Mouse (Mus musculus) 3T3-L1 (cell line): ENCODE measurements at regions not wholly inside any gene's neighbourhood (a gene's known extent, or its start where the extent isn't known, plus 50 kb on each side); places are given as distances from the start of the nearest gene placed in this dataset.

Experiments used
- DNase-seq: peaks from one replicate; pipeline ENCODE4 v3.0.0-alpha.2; 2015; ENCODE audit warnings: low read depth, low spot score

DNA sequence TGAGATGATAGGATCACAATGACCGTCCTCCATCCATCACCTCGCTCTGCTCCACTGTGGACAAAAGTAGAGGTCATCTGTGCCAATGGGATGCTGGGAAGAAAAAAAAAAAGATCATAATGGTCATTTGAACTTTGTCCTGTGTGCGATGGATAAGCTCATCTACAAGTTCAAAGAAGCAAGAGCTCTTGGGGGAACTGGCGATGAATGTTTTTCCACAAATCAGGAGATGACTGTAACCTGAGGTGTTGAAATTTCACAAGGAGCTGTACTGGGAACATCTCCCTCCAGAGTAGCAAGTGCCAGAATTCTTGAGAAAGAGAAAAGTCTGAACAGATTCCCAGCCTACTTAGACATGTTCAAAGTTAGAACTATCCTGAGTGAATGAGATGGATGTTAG, 287.0 kb downstream of the Tns3 start:
- DNase-seq, result no peak

DNA sequence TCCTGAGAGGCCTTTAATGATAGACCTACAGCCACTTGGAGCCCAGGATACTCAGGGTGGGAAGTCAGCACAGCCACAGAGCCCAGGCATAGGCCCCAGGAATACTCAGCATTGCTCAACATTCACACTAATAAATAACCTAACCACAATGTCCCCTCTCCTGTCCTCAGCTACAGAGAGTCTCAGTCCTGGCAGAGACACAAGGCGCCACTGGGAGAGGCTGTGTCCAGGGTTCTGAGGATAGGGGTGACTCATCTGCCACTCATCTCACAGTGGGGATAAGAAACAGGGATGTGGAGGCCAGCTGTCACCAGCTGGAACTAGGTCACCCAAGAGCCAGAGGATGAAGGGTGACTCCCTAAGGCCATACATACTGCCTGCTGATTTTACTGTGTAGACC, 298.8 kb downstream of the Tns3 start:
- peak; percentile 79 for DNase-seq

DNA sequence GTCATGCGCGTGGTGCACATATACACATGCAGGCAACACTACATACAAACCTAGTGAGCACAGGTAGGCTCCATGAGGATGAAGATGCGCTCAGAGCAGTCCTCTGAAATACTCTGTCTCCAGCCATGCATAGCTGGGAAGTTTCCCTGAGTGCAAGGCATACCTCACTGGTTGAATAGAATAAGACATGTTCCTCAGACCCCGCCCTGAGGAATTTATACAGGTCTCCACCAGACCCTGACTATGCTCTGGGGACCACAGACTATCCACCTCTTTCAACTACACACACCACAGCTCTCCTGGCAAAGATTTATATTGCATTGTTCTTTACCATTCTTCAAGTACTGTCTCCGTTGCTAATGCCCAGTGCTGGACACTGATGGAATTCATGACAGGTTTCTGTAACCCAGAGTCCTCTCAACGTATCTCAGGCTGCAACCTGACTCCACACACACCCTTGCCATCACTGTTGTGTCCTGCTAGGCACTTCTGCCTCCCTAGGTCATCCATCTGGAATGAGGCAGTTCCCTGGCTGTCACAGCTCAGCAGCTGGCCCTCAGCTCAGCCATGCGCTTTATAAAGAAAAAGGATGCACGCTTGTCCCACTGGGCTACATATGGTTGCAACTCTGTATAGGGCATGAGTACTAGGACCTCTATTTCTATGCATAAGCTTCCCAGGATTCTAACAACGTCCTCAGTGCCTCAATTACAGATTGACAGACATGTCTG, 299.5 kb downstream of the Tns3 start:
- DNase-seq, result peak; percentile 33

DNA sequence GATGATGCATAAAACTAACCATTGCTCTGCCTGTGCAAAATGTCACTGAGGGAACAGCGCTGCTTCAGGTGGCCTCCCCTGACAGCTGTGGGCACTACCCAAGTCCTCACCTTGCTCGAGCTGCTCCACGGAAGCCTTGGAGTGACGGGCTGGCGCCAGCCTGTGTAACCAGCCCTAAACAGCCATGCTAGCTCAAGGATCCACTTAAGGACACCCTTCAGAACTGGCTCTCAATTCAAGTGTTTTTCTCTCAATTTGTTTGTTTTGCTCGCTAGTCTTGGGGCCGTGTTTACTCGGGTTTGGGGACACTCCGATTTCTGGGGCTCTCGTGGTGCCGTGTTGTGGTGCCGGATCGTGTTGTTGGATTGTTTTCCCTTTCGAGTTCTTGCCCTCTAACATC, 319.4 kb downstream of the Tns3 start:
- no peak for DNase-seq

DNA sequence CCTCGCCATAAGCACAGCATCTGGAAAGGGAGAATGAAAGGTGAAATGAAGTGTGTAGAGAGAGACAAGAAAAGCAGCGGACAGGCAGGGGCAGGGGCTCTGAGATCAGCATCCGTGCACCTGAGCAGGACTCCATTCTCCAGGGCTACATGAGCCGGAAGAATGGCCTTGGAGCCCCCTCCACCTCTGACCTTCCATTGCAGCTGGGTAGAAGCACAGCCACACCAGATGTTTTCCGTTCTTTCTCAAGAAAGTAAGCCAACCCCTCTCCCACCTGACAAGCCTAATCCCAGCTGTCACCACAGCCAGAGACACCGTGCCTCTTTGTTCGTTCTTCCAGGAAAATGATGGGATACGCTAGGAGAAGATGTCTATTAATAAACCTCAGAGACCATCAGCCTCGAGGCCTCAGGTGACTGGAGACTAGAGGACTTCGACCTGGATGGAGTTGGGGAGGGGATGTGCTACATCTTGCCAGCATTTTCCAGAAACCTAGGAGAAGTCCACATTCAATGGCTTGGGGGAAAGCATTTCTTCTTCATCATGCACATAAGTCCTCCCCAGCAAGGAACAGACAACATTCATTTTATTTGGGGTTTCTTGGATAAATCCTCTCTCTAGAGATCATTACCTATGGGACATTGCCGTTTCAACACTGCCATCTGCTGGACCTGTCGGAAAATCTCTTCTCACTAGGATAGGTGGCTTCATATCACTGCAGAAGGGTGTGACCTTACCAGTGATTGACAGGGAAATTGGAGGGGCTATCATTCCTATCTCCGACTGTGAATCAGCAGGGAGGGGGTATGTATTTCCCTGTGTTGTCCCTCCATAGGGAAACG, 361.8 kb downstream of the Tns3 start:
- peak; percentile 80 for DNase-seq

DNA sequence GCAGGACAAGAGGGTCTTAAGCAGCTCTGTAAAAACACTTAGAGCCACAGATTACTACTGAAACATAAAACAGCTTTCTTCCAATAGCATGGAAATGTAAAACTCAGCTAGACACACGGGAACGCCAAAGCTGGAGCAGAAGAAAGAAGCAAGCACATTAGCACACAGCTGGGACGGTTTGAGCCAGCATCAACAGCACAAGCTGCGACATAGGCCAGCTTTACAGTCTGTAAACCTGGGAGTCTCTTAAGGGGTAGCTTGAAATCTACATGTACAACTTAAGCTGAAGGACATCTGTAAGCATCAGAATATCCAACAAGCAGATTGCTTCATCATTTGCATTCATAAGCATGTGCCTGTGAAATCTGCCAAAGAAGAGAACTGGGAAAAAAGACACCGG, 366.9 kb downstream of the Tns3 start:
- no peak for DNase-seq

DNA sequence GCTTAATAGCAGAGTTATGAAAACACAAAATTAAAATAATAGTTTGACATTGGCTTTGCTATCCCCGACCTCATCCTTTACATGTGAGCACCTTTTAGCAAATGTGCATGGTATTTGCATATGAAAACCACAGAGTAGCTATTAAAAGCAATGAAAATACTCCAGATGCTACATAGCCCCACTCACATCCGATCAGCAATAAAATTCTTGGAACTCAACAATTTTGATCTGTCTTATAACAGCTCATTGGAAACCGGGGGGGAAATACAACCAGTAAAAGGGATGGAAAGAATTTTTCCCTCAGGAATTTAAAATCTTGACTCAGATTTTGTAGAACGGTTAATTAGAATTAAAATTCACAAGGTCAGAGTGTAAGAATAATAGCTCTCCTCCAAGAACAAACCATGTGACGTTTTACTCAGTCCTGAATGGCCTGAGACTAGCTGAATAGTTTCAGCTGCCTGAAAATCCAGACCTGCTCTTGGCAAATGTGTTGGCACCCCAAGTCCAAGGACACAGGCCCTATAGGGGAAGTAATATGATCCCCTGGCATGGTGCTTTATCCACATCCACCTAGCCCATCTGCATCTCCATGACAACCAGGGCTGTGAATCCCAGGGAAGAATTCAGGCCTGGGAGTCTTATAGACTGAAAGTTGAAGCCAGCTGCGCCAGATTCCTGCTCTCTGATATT, 370.9 kb downstream of the Tns3 start:
- no peak for DNase-seq

DNA sequence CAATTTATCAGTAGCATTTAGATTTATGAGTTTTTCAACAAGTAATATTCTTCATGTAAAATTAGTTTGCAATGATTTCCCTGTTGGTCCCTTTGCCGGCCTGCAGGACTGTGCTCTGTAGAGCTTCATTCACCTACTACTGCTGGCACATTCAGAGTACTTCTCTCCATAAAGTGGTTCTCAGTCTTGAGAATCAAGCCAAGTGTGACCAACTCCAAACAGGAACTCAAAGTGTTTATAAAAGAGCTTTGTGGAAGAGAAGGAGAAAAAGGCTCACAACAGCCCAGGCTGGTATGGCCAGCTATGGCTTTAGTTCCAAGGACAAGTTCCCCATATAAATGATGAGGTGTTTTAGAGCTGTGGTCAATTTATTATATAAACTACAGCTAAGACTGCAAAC, 379.1 kb downstream of the Tns3 start:
- no peak for DNase-seq

DNA sequence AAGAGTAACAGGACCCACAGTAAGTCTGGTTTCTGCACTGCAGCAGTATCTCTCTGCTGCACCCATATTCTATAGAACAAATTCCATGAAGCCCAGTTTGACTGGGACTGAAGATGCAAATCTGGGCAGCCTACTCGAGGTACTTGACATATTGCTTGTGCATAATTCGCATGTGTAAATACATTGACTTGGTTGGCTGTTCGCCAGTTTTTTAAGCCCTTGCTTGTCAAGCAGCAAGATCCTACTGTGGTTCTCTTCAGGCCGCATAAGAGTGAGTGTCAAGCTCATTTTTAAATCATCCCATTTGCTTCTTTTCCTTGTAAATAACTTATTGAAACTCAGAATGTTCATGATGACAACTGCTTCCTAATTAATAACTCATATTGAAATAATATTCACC, 389.1 kb downstream of the Tns3 start:
- no peak for DNase-seq

DNA sequence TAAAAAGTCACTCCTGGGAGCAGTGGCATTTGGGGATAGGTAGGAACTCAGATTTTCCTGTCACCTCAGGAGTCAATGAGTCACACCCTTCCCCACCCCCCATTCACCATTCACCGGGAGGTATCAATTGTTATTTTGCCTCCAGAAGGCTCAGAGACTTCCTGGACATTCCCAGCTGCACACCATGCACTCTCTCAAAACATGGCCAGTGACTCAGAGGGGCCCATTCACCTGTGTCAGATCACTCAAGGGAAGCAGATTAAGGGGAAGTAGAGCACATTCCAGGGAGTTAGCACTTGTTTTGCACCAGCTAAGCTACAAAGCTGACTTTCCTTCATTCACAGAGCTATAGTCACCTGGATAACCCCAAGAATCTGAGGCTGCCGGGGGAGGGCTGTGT, 395.2 kb downstream of the Tns3 start:
- DNase-seq, result no peak

DNA sequence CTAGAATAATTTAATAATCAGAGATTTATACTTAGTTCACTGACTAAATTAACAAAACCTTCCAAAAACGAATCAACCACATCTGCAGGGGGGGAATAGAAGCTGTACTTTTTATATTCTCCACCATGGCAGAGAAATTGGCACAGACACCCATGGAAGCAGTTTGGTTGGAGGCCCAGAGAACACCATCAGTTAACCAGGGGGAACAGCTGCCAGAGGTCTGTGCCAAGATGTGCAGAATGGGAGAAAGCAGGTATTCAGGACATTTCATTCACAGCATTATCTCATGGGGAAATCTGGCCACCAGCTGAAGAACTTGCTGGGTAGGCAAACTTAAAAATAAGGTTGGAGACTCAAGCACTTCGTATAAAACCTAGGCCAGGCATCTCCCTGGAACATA, 410.3 kb downstream of the Tns3 start:
- no peak for DNase-seq

DNA sequence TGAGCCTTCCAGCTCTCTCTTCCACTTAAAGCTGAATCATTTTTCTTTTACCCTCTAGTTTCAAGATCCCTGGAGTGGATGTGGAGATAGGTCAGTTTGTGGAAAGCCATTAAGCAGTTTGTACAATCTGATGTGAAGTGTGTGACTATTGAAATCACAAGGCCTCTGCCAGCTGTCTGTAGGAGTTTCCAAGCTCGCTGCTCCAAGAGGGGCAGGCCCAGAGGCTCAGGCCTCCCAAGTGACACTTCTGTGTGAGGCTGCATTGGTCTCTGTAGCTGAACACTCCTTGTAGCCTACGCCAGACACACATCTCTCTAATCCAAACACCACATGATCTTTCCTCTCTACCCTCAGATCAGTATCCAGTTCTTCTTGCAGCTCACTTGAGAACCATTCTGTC, 413.0 kb downstream of the Tns3 start:
- DNase-seq, result no peak

DNA sequence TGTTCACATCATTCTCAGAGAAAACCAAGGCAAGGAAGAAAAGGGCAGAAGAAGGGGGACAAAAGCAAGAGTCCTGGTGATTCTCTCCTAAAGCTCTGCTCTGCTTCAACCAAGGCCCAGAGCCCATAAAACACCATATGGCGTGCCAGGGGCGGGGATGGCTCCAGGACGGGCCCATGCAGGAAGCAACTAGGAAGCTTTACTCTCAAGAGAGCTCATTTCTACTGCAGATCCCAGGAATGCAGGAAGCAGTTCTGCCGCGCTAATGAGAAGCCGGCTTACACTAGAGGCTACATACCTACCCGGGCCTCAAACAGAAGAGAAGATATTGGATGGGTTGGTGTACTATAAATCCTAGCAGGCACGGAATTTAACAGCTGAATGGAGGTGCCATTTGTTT, 414.9 kb downstream of the Tns3 start:
- DNase-seq, result no peak

DNA sequence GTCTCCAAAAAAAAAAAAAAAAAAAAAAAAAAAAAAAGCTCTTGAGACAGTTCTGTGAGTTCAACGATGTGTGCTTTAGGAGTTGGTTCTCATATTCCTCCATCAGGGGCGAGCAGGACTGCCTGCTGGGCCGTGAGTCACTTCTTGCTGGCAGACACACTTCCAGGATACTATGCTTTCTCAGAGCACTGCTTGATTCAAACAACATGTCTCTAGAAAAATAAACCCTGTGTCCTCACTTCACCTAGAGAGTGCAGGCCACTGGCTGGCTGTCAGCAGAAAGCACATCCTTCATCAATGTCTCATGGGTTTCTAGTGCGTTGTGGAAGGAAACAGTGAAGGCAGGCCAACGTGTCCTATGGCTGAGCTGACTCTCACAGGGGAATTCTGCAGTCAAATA, 416.8 kb downstream of the Tns3 start:
- peak; percentile 87 for DNase-seq

DNA sequence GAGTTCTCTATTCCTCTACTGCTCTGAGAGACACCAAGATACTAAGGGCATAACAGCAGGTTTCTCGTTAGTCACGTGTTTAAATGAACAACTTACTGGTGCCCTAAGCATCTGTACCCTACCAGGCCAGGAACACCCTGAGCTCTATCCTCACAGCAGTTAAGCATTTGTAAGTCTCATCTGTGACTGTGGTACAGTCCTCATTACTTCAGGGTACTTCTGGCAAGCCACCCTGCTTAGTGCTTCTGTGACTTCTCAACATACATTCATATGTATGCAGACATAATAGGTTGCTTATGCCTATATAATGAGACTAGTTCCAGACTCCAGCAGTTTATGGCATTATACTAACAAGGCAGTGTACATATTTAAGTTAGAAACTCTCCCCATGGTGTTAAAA, 417.3 kb downstream of the Tns3 start:
- peak; percentile 4 for DNase-seq

DNA sequence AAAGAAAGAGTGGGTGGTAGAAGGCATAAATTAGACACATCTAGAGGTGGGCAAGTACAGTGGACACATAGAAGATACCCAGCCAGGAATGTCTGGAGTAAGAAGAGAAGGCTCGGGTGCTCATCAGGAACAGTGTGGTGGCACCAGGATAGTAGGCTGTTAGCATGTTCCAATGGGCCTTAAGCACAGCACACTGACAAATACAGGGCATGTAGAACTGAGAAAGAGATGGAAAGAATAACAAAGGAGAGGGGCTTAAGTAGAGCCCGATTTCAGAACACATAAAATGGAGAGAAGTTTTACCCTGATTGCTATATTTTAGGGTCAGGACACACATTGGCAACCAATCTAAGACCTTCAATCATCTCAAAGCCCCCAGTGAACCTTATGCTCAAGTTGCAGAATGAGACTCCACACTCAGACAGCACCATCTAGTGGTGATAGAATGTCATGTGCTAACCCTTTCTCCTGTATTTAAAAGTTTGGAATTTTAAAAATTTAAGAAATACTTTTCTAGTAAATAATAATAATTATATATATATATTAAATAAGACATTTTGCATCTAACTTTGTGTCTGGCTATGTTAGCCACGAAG, 418.8 kb downstream of the Tns3 start:
- DNase-seq, result peak; percentile 59

DNA sequence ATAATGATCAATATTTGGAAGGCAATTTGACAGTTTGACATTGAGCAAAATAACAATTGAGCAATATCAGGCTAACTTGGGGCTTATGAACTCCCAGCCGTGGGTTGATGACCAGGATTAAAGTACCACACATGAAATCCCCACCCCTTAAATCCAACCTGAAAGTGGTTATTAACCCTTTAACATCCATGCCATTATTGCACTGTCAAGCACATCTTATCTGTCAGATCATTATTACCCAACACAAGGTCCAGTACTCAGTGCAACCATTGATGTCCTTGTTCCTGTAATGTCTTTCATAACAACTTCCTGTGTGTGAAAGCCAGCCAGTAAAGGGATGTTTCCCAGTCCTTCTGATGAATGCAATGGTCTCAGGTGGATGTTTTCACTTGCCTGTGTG, 425.8 kb downstream of the Tns3 start:
- DNase-seq, result no peak

DNA sequence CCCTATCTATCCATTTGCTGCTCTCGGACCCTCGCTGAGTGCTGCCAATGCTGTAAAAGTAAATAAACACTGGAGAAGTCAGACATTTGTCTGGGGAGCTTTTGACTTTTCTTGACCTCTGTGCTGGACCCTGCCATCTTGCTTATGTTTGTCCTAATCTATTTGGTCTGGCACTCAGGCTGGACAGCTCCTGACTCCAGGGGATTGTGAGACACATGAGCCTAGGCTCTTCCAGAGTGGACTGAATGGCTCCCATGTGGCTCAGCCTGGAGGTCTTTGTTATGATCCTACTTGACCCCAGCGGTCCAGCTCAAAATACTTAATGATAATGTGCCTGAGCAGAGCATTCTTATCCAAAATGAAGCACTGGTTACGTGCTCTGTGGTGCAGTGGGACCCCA, 426.8 kb downstream of the Tns3 start:
- DNase-seq, result no peak

DNA sequence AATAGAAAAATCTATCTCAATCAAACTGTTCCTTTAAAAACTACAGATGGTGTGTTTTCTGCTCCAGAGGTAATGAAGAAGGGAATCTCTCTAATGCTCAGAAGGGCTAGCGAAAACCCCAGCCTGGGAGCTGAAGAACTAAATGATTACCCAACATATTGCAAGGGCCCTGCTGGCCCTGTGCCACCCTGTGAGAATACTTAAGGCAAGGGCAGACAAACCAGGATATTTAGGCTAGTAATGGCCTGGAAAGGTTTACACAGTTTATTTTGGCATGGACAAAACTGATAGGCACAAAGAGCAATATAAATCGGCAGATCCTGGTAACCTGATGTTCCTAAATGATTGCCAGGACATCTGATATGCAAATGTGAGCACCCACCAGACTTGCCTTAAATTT, 428.3 kb downstream of the Tns3 start:
- DNase-seq, result no peak

DNA sequence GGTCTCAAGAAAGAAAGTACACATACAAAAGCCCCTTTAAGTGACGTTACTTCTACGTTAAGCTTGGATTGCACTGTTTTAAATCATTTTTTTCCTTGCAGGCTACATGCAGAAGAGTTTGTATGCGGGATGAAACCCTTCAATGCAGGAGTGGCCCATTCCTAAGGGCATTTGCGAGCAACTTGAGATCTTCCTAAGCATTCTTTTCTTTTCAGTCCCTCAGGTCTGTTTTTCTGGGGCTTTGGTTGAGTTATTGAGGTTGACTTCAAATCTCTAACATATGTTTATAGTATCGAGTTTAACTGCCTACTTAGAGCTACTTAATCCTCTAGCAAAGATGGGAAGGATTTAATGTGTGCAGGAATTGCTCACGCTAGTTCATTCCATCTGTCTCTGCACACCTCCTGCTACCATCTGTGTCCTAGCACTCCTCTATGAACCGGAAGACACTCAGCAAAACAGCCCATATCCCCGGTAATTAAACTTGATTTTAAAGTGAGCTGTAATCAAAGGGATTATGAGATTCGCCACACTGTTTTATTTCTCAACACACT, 431.6 kb downstream of the Tns3 start:
- no peak for DNase-seq

DNA sequence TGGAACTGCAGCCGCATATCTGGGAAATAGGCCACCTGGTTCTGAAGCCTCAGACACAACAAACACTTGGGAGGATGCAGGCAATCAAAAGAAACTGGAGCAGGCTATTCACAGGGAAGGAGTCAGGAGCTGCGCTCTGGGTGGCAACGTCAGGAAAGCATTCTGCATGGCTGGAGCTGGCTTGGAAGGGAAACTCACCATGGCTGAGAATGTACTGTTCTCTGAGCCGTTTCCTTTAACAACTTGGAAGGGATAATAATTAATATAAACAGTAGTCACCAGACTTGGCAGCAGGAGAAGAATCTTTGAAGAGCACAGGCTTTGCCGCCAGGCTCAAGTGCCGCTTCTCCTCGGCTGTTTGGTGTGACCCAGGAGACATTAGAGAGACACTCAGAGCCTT, 434.5 kb downstream of the Tns3 start:
- DNase-seq, result no peak
